Mouse (Mus musculus): ENCODE measurements around the gene Zbp1. TPM values are rescaled to one million over a fixed set of nuclear protein-coding genes. Genes with fewer than 3 reads are reported as not detected.

Zbp1 gene
- polyA plus RNA-seq, 1 experiment = 7.8 TPM

DNA sequence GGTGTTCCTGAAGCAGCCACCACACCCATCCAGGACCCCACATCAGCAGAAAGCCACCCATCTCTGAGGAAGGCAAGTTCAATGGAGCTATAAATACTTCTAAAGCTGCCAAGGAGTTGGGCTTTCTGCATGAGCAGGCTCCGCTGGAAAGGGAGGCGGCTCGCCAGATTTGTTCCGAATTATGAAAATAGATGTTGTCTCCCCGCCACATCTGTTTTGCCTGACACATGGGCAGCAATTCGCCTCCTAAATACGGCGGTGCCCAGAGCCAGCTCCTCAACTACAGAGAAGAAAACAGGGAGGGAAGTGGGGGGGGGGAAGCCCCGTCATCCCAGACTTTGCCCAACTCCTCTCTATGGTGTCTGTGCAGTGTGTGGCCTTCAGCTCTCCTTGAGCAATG lies 33.0 kb upstream of the Zbp1 start:
- peak; percentile 59 for DNase-seq
- H3K4me3 ChIP-seq (ENCODE audit: insufficient read depth, low read depth, low read length) = no peak overlapping the region
- H3K36me3 ChIP-seq (ENCODE audit: control insufficient read depth, insufficient read depth, low read length) = no peaks in the 10 kb centered on the region
- peaks cover 55% of the 10 kb centered on the region for H3K4me1 ChIP-seq (ENCODE audit: control insufficient read depth, insufficient read depth, low read length)
- H3K27ac ChIP-seq (ENCODE audit: insufficient read depth, low read depth, low read length) = peak overlapping the region; percentile 6; the same call in 1 of the 2 replicates
- H3K27me3 ChIP-seq (replicated peaks; ENCODE audit: control insufficient read depth, insufficient read depth, low read length) = no peaks in the 10 kb centered on the region
- 19% methylated on average over 9 of the region's 9 CpGs for WGBS
- no peak for TF ChIP-seq POLR2A (IDR thresholded peaks at IDR 0.05; ENCODE audit: low read depth, low read length)
- TF ChIP-seq CTCF (conservative IDR thresholded peaks at IDR 0.05; ENCODE audit: insufficient read depth, insufficient read length, low read depth, low read length) = no peak

DNA sequence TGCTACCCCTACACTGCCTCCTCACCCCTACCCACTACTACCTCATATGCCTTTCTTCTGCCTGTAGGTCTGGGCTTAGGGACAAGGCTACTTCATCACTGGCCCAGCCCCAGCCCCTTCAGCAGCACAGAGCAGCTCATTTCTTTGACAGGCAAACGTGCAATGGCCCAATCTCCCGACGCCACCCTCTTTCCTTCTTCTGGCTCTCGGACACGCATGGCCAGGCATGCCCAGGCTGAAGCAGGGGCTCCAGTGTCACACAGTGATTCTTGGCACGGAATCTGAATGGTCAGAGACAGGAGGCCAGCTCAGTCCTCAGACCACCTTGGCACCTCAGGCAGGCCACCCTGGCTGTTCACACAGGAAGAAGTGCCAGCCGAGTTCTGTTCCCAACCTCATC lies 32.4 kb upstream of the Zbp1 start:
- no peaks in the 10 kb centered on the region for H3K27me3 ChIP-seq (replicated peaks; ENCODE audit: control insufficient read depth, insufficient read depth, low read length)
- TF ChIP-seq CTCF (conservative IDR thresholded peaks at IDR 0.05; ENCODE audit: insufficient read depth, insufficient read length, low read depth, low read length) = no peak
- WGBS = 23% methylated on average over 7 of the region's 7 CpGs
- peaks cover 50% of the 10 kb centered on the region for H3K4me1 ChIP-seq (ENCODE audit: control insufficient read depth, insufficient read depth, low read length)
- peak overlapping the region; percentile 6; the same call in 1 of the 2 replicates for H3K27ac ChIP-seq (ENCODE audit: insufficient read depth, low read depth, low read length)
- no peak overlapping the region for H3K4me3 ChIP-seq (ENCODE audit: insufficient read depth, low read depth, low read length)
- peak; percentile 53 for DNase-seq
- no peaks in the 10 kb centered on the region for H3K36me3 ChIP-seq (ENCODE audit: control insufficient read depth, insufficient read depth, low read length)

DNA sequence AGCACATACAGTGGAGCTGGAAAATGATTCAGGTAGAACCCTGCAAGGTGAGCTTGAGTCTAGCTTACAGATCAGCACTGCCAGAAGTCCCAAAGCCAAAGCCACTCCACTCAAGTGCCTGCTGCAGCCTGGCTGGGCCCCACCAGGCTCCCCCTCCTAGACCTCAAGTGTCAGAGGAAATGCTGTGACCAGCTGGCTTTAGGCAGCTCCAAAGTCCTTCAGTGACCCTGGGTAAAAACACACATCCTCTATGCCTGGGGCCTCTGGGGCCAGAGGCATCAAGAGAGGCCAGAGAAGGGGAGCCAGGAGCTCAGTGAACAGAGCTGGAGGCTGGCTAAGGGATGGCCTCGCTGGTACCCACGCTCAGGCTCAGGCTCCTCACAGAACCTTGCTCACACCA lies 31.7 kb upstream of the Zbp1 start:
- no peak for DNase-seq
- Histone ChIP-seq H3K4me3 (ENCODE audit: insufficient read depth, low read depth, low read length) (no peak overlapping the region), H3K27ac (ENCODE audit: insufficient read depth, low read depth, low read length) (peak overlapping the region; percentile 8; the same call in 1 of the 2 replicates), H3K27me3 (replicated peaks; ENCODE audit: control insufficient read depth, insufficient read depth, low read length) (no peaks in the 10 kb centered on the region), H3K4me1 (ENCODE audit: control insufficient read depth, insufficient read depth, low read length) (peaks cover 45% of the 10 kb centered on the region), H3K36me3 (ENCODE audit: control insufficient read depth, insufficient read depth, low read length) (no peaks in the 10 kb centered on the region)
- TF ChIP-seq POLR2A (IDR thresholded peaks at IDR 0.05; ENCODE audit: low read depth, low read length) = no peak
- no peak for TF ChIP-seq CTCF (conservative IDR thresholded peaks at IDR 0.05; ENCODE audit: insufficient read depth, insufficient read length, low read depth, low read length)
- 39% methylated on average over 2 of the region's 2 CpGs for WGBS

DNA sequence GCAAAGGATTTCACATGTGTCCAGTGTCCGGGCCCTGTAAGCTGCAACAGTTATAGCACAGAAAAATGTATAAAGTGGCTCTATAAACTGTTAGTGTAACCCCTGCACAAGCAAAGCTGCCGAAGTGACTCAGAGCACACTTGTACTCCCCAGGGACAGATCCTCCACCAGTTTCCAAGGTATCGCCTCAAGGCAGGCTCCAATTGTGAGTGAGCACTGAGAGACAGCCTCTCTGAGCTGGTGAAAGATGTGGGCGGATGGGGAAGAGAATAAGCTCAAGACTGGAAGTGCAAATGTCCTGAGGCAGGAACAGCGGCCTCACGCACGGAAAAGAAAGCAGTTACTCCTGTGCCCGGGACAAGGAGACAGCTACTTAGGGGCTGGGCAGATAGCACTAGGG lies 31.2 kb upstream of the Zbp1 start:
- H3K4me3 ChIP-seq (ENCODE audit: insufficient read depth, low read depth, low read length) = no peak overlapping the region
- peaks cover 41% of the 10 kb centered on the region for H3K4me1 ChIP-seq (ENCODE audit: control insufficient read depth, insufficient read depth, low read length)
- WGBS = 83% methylated on average over 8 of the region's 8 CpGs
- H3K27ac ChIP-seq (ENCODE audit: insufficient read depth, low read depth, low read length) = no peak overlapping the region
- H3K36me3 ChIP-seq (ENCODE audit: control insufficient read depth, insufficient read depth, low read length) = no peaks in the 10 kb centered on the region
- no peak for DNase-seq
- H3K27me3 ChIP-seq (replicated peaks; ENCODE audit: control insufficient read depth, insufficient read depth, low read length) = no peaks in the 10 kb centered on the region
- TF ChIP-seq CTCF (conservative IDR thresholded peaks at IDR 0.05; ENCODE audit: insufficient read depth, insufficient read length, low read depth, low read length) = no peak
- no peak for TF ChIP-seq POLR2A (IDR thresholded peaks at IDR 0.05; ENCODE audit: low read depth, low read length)

DNA sequence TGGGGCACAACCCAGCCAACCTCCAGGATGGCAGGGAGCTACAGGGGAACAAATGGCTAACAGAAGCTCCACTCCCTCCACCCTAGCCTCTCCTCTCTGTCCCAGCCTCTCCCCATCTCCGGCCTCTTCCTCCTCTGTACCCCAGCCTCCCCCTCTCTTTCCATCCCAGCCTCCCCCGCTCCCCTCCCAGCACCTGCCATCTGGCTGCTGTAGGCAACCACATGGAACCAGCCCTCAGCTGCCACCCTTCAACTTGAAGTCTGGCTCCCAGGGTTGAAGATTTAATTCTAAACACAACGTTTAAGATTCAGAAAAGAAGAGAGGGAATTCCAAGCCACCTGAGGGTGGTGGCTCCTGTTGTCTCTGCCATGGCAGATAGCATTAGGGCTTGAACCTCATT lies 30.7 kb upstream of the Zbp1 start:
- Histone ChIP-seq H3K4me3 (ENCODE audit: insufficient read depth, low read depth, low read length) (no peak overlapping the region), H3K4me1 (ENCODE audit: control insufficient read depth, insufficient read depth, low read length) (peaks cover 35% of the 10 kb centered on the region), H3K27ac (ENCODE audit: insufficient read depth, low read depth, low read length) (no peak overlapping the region), H3K27me3 (replicated peaks; ENCODE audit: control insufficient read depth, insufficient read depth, low read length) (no peaks in the 10 kb centered on the region), H3K36me3 (ENCODE audit: control insufficient read depth, insufficient read depth, low read length) (no peaks in the 10 kb centered on the region)
- no peak for DNase-seq
- 65% methylated on average over 3 of the region's 3 CpGs for WGBS
- TF ChIP-seq POLR2A (IDR thresholded peaks at IDR 0.05; ENCODE audit: low read depth, low read length) (no peak), CTCF (conservative IDR thresholded peaks at IDR 0.05; ENCODE audit: insufficient read depth, insufficient read length, low read depth, low read length) (no peak)

DNA sequence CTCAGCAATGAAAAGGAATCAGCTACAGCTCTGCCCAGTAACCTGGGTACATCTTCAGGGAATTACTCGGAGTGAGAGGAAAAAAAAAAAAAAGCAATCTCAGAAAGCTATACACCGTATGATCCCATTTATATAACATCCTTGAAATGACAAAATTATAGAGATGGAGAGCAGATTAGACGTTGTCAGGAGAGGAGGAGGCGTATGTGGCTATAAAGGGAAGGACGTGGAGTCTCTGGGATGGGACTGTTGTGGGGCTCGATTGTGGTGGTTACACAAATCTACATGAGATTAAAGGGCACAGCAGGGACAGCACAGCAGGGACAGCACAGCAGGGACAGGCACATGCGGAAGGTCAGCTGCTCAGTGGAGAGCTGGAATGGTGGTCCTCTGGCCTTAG lies 30.1 kb upstream of the Zbp1 start:
- peaks cover 37% of the 10 kb centered on the region for H3K4me1 ChIP-seq (ENCODE audit: control insufficient read depth, insufficient read depth, low read length)
- 87% methylated on average over 7 of the region's 7 CpGs for WGBS

DNA sequence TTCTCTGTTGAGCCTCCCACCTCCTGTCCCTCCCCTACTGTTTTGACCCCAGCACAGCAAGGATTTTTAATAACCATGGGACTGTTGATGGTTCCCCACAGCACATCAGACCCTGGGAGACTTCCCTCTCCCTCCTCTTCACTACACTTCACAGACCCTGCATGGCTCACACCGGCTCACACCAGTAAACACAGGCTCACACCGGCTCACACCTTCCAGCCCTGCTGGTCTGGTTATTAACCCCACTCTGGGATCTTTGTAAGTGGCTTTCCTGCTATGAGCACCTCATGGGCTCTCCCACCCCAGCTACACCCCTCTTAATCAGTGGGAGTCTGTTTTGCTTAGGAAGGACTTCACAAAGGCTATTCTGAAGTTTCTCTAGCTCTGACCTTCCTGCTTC lies 29.2 kb upstream of the Zbp1 start:
- Histone ChIP-seq H3K27me3 (replicated peaks; ENCODE audit: control insufficient read depth, insufficient read depth, low read length) (no peaks in the 10 kb centered on the region), H3K4me3 (ENCODE audit: insufficient read depth, low read depth, low read length) (no peak overlapping the region), H3K4me1 (ENCODE audit: control insufficient read depth, insufficient read depth, low read length) (peaks cover 40% of the 10 kb centered on the region), H3K36me3 (ENCODE audit: control insufficient read depth, insufficient read depth, low read length) (no peaks in the 10 kb centered on the region), H3K27ac (ENCODE audit: insufficient read depth, low read depth, low read length) (0 out of 2 replicates have a peak overlapping the region, but pooled peaks have one; percentile 1)
- 48% methylated on average over 2 of the region's 2 CpGs for WGBS
- no peak for TF ChIP-seq CTCF (conservative IDR thresholded peaks at IDR 0.05; ENCODE audit: insufficient read depth, insufficient read length, low read depth, low read length)
- DNase-seq = peak; percentile 65

More for the DNA sequence above, 30.1 kb upstream of the Zbp1 start:
- no peak for TF ChIP-seq CTCF (conservative IDR thresholded peaks at IDR 0.05; ENCODE audit: insufficient read depth, insufficient read length, low read depth, low read length)
- no peak for TF ChIP-seq POLR2A (IDR thresholded peaks at IDR 0.05; ENCODE audit: low read depth, low read length)
- Histone ChIP-seq H3K36me3 (ENCODE audit: control insufficient read depth, insufficient read depth, low read length) (no peaks in the 10 kb centered on the region), H3K27me3 (replicated peaks; ENCODE audit: control insufficient read depth, insufficient read depth, low read length) (no peaks in the 10 kb centered on the region), H3K27ac (ENCODE audit: insufficient read depth, low read depth, low read length) (no peak overlapping the region), H3K4me3 (ENCODE audit: insufficient read depth, low read depth, low read length) (no peak overlapping the region)
- DNase-seq = no peak

DNA sequence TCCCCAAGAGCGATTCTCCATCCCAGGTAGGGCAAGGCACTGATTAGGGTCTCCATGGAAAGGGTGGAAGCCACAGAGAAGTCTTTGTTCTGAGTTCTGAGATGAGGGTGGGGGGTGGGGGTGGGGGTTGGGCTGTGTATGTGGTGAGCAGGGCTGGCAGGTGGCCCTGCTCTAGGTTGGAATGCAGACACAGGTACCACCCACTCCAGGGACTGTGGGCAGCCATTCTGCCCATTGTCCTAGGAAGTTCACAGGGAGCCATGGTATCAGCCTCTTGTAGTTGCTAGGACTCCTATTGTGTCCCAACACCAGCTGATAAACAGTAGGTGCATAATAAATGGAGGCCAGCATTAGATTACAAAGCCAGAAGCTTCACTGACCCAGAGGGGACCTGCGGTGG lies 28.5 kb upstream of the Zbp1 start:
- H3K27me3 ChIP-seq (replicated peaks; ENCODE audit: control insufficient read depth, insufficient read depth, low read length) = no peaks in the 10 kb centered on the region
- no peak overlapping the region for H3K27ac ChIP-seq (ENCODE audit: insufficient read depth, low read depth, low read length)
- DNase-seq = no peak
- H3K4me3 ChIP-seq (ENCODE audit: insufficient read depth, low read depth, low read length) = no peak overlapping the region
- H3K4me1 ChIP-seq (ENCODE audit: control insufficient read depth, insufficient read depth, low read length) = peaks cover 36% of the 10 kb centered on the region
- WGBS = 66% methylated on average over 2 of the region's 2 CpGs
- no peaks in the 10 kb centered on the region for H3K36me3 ChIP-seq (ENCODE audit: control insufficient read depth, insufficient read depth, low read length)
- TF ChIP-seq CTCF (conservative IDR thresholded peaks at IDR 0.05; ENCODE audit: insufficient read depth, insufficient read length, low read depth, low read length) (no peak), POLR2A (IDR thresholded peaks at IDR 0.05; ENCODE audit: low read depth, low read length) (no peak)

All from kidney, adult 2 months (tissue).